Mouse (Mus musculus): Measurements from ENCODE around the gene Haus5. TPM values are rescaled to one million over a fixed set of nuclear protein-coding genes. Genes with fewer than 3 reads are reported as not detected.

Haus5 gene
- polyA plus RNA-seq, 1 experiment from 2014 or later: 4.8 TPM

DNA sequence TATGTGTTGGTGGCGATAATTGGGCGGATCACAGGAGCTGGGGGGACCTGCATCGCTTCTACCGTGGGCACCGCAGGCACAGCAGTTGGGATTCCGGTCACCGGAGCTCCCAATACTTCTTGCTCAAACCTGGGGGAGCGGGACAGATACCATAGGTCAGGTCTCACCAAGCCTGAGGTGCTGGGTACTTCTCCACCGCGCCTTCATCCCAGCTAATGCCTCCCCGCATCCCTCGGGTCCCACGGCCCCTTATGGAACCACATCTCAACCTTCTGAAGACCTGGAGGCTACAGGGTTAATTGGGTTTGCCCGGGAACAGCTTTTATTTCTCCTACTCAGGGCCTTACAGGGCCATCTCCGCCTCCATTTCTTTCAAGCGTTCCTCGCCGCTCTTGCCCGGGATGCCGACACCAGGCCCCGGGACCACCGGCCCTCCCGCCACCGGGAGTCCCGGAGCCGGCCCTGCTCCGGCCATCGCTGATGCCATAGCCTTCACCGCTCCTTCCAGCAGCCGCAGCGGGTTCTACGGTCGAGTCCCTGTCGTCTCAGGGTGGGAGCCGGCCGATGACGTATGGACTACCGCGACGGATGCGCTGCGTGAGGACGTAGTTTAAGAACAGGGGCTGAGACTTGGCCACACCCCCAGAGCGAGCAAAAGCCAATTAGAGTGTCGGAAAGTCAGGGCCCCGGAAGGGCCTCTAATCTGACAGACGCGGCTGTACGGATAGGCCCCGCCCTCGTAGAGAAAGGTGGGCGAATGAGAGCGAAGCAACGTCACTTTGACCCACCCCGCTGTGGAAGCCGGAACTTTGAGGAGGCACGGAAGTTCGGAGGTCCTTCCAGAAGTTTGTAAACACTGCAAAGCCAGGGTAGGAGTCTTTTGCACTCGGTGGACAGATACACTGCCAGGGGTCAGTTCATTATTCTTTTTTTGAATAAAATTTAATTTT, 14.9 kb downstream of the Haus5 start, which contains the start of gene Rbm42:
Rbm42 (minus strand) TSS at position 727 of the 950 bp plus-strand sequence.
- WGBS (ENCODE audit: missing documents): 2% methylated on average over 58 of the region's 59 CpGs
- Histone ChIP-seq H3K79me2 (ENCODE audit: inconsistent target) (peaks cover 19% of the 10 kb centered on the region), H3K4me3 (ENCODE audit: inconsistent target) (peak within 1 kb of the TSS; percentile 95), H3K27ac (peak within 1 kb of the TSS; percentile 27; the same call in 1 of the 2 replicates), H3K36me3 (ENCODE audit: inconsistent target) (peaks cover 35% of the 10 kb centered on the region)

DNA sequence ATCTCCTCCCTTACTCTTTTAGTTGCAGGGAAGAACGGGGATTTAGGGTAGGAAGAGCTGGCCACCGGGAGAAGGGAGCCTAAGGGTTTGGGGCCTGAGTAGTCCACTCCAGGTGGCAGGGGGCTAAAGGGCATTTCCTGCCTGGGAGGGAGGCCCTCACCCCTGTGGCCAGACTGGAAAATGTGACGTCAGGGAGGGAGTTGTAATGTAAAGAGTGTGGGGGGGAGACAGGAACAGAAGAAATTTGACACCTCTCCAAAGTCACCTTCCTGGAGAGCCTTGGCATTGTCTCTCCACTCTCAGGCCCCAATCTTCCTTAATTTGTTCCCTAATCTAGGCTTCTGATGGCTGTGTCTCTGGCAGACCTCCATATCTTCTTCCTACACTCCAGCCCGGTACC, 25.7 kb downstream of the Haus5 start:
- Histone ChIP-seq H3K4me3 (ENCODE audit: inconsistent target) (no peak overlapping the region), H3K36me3 (ENCODE audit: inconsistent target) (peaks cover 35% of the 10 kb centered on the region), H3K27ac (no peak overlapping the region), H3K79me2 (ENCODE audit: inconsistent target) (no peaks in the 10 kb centered on the region)
- 51% methylated on average over 4 of the region's 4 CpGs for WGBS (ENCODE audit: missing documents)

DNA sequence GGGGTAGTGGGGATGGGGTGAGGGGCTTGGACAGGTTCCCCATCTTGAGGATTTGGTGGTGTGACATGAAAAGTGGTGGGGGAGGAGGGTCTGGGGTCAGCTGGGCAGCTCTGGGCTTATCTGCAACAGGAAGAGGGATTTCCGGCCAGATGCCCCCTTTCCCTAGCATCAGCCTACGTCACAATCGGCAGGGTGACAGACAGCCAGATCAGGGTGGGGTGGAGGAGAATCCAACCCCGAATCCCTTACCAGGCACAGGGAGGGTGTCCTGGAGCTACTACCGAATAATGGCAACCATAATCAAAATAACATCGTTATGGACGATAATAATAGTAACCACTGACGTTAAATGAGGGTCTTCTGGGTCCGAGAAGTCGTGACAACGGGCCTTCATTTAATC, 28.4 kb downstream of the Haus5 start:
- WGBS (ENCODE audit: missing documents): 37% methylated on average over 11 of the region's 11 CpGs
- Histone ChIP-seq H3K4me3 (ENCODE audit: inconsistent target) (no peak overlapping the region), H3K27ac (no peak overlapping the region)

DNA sequence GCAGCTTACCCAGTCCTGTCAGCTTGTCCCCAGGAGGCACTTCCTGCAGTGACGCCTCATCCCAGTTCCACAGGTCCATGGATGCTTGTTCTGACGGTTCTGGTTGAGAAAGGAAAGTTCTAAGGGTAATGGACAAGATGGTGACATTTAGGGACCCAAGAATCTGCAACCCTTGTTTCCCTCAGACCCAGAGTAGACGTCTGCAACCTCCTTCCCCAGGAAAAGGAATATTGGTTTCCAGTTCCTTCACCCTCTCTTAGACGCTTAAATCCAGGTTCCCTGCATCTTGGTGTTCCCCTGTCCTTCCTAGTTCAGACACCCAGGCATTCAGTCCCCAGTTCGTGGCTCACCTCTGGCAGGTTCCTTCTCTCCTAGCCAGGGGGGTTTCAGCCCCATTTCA, 29.0 kb downstream of the Haus5 start, which contains the start of gene Etv2:
Etv2 (minus strand) TSS at position 101 of the 400 bp plus-strand sequence.
- H3K27ac ChIP-seq: no peak within 1 kb of the TSS
- WGBS (ENCODE audit: missing documents): 9% methylated on average over 5 of the region's 5 CpGs
- peaks cover 2% of the 10 kb centered on the region; the same call in 1 of the 2 replicates for H3K36me3 ChIP-seq (ENCODE audit: inconsistent target)
- no peak within 1 kb of the TSS for H3K4me3 ChIP-seq (ENCODE audit: inconsistent target)
- H3K79me2 ChIP-seq (ENCODE audit: inconsistent target): no peaks in the 10 kb centered on the region

More for the DNA sequence above, 28.4 kb downstream of the Haus5 start:
- Histone ChIP-seq H3K36me3 (ENCODE audit: inconsistent target) (peaks cover 8% of the 10 kb centered on the region), H3K79me2 (ENCODE audit: inconsistent target) (no peaks in the 10 kb centered on the region)

DNA sequence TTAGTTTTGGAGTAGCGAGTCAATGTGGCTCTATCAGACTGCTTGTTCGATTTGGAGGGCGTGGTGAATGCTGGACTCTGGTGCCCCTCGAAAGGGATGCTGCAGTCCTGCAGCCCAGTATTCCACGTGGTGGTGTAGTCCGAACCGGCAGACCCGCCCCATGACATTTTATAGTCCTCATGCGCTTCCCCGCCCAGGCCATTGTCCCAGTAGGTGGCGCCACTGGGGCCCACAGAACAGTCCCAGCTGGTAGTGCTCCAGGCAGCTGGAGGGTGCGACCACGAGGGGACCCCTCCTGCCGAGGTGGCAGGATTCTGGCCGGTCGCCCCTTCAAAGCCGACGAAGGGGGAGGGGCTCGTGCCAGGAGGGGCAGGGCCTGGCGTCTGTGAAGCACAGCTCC, 30.2 kb downstream of the Haus5 start:
- whole genome bisulfite sequencing (ENCODE audit: missing documents): 5% methylated on average over 20 of the region's 20 CpGs
- Histone ChIP-seq H3K79me2 (ENCODE audit: inconsistent target) (no peaks in the 10 kb centered on the region), H3K4me3 (ENCODE audit: inconsistent target) (no peak overlapping the region), H3K36me3 (ENCODE audit: inconsistent target) (no peaks in the 10 kb centered on the region), H3K27ac (no peak overlapping the region)

DNA sequence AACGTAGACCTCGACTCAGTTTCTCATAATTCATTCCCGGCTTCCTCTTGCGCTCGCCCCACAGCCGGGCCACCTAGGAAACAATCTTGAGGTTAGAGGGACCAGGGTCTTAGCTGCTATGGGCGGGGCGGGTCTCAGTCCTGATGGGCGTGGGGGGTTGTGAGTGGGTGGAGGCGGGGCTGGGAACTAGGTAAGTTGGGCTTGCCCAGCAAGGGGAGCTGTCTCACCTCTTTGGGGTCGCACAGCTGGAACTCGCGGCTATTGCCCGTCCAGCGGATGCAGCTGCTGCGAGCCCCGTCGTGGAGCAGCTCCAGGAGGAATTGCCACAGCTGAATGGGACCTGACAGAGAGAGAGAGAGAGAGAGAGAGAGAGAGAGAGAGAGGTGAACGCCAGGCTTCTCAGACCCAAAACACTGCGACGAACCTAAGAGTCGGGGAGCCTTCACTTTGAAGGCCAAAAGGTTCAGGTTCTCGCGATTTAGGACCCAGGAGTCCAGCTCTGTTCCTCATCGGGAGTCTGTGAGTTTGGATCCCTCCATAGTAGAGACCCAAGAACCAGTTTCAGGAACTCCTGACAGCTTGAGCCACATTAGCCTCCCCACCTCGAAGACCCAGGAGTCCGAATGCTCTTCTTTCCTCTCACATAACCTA, 30.9 kb downstream of the Haus5 start:
- Histone ChIP-seq H3K79me2 (ENCODE audit: inconsistent target) (no peaks in the 10 kb centered on the region), H3K4me3 (ENCODE audit: inconsistent target) (no peak overlapping the region)
- 6% methylated on average over 27 of the region's 27 CpGs for whole genome bisulfite sequencing (ENCODE audit: missing documents)

DNA sequence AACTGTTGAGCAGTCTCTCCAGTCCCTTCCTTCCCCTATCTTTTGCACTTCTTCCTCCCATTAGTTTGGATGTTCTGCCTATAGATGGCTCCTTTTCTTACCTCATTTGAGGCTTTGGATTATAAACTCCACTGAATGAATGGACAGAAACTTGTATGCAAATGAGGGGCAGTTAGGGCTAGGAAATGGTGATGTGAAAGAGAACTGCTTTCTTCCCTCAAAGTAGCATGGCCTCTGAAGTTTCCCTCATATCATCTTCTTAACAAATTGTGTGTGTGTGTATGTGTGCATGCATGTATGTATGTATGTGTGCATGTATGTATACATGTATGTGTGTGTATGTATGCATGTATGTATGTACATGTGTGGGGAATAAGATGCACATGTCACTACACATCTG, 35.8 kb downstream of the Haus5 start:
- H3K36me3 ChIP-seq (ENCODE audit: inconsistent target): no peaks in the 10 kb centered on the region
- H3K27ac ChIP-seq: no peak overlapping the region
- peaks cover 20% of the 10 kb centered on the region for H3K79me2 ChIP-seq (ENCODE audit: inconsistent target)
- no peak overlapping the region for H3K4me3 ChIP-seq (ENCODE audit: inconsistent target)

More for the DNA sequence above, 30.9 kb downstream of the Haus5 start:
- Histone ChIP-seq H3K27ac (no peak overlapping the region), H3K36me3 (ENCODE audit: inconsistent target) (no peaks in the 10 kb centered on the region)

DNA sequence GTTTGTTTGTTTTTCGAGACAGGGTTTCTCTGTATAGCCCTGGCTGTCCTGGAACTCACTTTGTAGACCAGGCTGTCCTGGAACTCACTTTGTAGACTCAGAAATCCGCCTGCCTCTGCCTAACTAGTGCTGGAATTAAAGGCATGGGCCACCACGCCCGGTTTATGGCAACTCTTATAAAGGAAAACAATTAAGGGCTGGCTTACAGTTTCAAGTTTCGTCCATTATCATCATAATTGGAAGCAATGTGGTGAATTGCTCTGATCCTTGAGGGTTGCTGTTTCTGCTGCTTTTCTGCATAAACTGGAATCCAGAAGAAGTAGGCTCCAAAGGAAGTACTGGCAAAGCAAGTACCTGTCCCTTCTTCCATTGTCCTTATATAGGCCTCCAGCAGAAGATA, 38.1 kb downstream of the Haus5 start:
- WGBS (ENCODE audit: missing documents): 95% methylated on average over 5 of the region's 5 CpGs

DNA sequence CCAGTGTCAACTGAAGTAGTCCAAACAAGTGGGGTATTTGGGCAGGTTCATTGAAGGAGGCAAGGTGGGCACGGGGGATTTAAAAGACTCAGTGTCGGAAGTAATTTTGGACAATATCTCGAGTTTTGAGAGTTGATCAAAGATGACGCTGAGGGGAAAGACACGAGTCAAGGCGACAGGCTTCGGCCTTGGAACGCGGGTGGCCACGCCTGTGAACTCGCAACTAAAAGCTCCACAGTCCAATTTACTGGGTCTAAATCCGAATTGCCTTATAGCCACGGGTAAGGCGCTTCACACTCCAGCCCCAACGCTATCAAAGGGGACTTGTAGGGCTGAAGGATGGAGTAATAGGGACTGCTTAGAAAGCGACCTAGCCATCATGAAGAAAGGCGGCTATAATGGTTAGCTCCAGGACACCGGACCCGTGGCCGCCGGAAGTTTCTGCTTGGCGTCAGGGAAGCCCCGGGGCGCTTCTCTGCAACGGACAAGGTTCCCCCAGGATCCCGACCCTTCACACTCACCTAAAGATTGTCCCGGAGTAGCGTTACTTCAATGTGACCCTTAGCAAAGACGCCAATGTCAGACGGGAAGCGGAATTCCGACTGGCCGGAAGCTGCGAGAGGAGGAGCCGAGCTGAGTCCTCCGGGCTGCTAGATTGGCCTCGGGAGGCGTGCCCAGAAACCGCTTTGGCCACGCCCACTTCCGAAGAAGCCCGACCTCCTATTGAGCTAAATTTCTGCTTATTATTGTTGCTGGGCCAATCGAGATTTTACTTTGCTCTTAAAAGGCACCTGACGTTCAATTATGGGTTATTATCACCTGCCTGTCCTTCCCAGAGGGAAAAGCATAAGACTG, 39.0 kb downstream of the Haus5 start, which contains the start of gene Cox6b1:
Cox6b1 (minus strand) TSS at position 622 of the 855 bp plus-strand sequence.
- Histone ChIP-seq H3K36me3 (ENCODE audit: inconsistent target) (peaks cover 27% of the 10 kb centered on the region; the same call in 1 of the 2 replicates), H3K27ac (peak within 1 kb of the TSS; percentile 69), H3K79me2 (ENCODE audit: inconsistent target) (peaks cover 52% of the 10 kb centered on the region), H3K4me3 (ENCODE audit: inconsistent target) (peak within 1 kb of the TSS; percentile 99)
- 3% methylated on average over 44 of the region's 44 CpGs for WGBS (ENCODE audit: missing documents)

More for the DNA sequence above, 38.1 kb downstream of the Haus5 start:
- Histone ChIP-seq H3K36me3 (ENCODE audit: inconsistent target) (peaks cover 23% of the 10 kb centered on the region; the same call in 1 of the 2 replicates), H3K4me3 (ENCODE audit: inconsistent target) (no peak overlapping the region), H3K79me2 (ENCODE audit: inconsistent target) (peaks cover 43% of the 10 kb centered on the region), H3K27ac (no peak overlapping the region)

DNA sequence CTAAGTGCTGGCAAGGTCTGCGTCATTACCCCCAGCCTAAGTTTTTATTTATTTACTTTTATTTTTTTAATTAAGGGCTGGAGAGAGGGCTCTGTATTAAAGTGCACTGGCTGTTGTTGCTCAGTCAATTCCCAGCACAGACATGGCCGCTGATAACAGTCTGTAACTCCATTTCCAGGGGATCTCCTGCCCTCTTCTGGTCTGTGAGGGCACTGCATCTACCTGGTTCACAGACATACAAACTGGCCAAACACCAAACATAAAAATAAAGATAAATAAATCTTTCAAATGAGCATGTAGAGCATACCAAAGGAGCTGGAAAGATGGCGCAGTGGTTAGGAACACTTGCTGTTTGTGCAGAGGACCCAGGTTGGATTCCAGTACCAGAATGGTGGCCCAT, 45.6 kb downstream of the Haus5 start:
- Histone ChIP-seq H3K4me3 (ENCODE audit: inconsistent target) (no peak overlapping the region), H3K36me3 (ENCODE audit: inconsistent target) (peaks cover 65% of the 10 kb centered on the region), H3K79me2 (ENCODE audit: inconsistent target) (peaks cover 47% of the 10 kb centered on the region), H3K27ac (no peak overlapping the region)
- WGBS (ENCODE audit: missing documents): 88% methylated on average over 3 of the region's 3 CpGs

DNA sequence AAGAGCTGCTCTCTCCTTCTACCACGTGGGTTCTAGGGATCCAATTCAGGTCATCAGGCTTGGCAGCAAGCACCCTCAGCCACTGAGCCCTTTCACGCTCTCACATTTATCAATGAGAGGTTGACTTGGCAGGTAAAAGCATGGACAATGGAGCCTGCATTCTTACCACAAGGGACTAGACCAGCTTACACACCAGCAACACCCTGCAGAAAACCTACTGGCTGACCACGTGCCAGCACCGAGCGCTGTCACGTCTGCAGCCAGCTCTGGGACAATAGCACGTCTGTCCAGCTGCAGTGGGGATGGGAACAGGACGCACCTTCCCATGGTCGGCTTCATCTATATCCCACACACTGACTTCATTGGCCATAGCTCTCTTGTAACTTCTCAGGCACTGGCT, 46.1 kb downstream of the Haus5 start:
- WGBS (ENCODE audit: missing documents): 96% methylated on average over 9 of the region's 9 CpGs
- no peak overlapping the region for H3K4me3 ChIP-seq (ENCODE audit: inconsistent target)
- peaks cover 62% of the 10 kb centered on the region for H3K36me3 ChIP-seq (ENCODE audit: inconsistent target)

DNA sequence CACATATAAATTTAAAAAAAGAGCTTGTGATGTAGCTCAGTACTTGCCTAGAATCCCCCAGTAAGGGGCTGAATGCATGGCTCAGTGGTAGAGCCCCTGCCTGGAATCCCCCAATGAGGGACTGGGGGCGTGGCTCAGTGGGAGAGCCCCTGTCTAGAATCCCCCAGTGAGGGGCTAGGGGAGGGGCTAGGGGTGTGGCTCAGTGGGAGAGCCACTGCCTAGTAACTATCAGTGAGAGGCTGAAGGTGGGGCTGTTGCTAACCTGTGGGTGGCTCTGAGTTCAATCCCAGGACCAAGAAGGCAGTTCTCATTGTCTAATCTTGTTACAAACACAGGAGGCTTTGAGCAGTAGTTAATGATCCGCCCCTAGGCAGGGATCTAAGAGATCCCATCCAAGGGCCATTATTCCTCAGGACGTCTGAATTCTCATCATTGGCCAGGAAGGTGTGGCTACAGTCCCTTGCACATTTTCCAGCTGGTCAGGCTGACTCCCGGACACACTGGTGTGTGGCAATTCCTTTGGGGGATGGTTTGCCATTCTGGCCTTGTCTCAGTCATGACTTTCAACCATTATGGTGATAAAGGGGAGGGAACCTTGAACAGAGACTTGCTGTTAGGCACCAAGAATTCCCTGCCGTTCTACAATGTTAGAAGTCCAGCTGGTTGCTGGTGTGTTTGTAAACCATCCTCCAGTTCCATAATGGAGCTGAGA, 49.6 kb downstream of the Haus5 start:
- H3K79me2 ChIP-seq (ENCODE audit: inconsistent target): peaks cover 7% of the 10 kb centered on the region; the same call in 1 of the 2 replicates
- peaks cover 39% of the 10 kb centered on the region for H3K36me3 ChIP-seq (ENCODE audit: inconsistent target)
- 78% methylated on average over 5 of the region's 5 CpGs for WGBS (ENCODE audit: missing documents)
- H3K27ac ChIP-seq: no peak overlapping the region
- no peak overlapping the region for H3K4me3 ChIP-seq (ENCODE audit: inconsistent target)

More for the DNA sequence above, 46.1 kb downstream of the Haus5 start:
- Histone ChIP-seq H3K27ac (no peak overlapping the region), H3K79me2 (ENCODE audit: inconsistent target) (peaks cover 42% of the 10 kb centered on the region)

DNA sequence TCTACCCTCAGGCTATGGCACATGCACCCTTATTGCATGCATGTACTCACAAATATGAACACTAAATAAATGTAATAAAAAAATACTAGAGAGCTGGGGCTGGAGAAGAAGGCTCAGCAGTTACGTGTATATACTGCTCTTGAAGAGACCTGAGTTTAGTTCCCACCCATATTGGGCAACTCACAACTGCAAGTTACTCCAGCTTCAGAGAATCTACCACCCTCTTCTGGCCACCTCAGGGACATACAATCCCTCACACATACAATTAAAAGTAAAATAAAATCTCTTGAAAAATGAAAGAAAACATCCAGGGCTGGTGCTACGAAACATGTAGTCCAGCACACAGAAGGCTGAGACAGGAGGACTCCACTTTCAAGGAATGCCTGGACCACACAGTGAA, 50.3 kb downstream of the Haus5 start:
- WGBS (ENCODE audit: missing documents): 47% methylated on average over 2 of the region's 2 CpGs
- H3K79me2 ChIP-seq (ENCODE audit: inconsistent target): peaks cover 2% of the 10 kb centered on the region; the same call in 1 of the 2 replicates

More for the DNA sequence above, 50.3 kb downstream of the Haus5 start:
- Histone ChIP-seq H3K4me3 (ENCODE audit: inconsistent target) (no peak overlapping the region), H3K36me3 (ENCODE audit: inconsistent target) (peaks cover 36% of the 10 kb centered on the region), H3K27ac (no peak overlapping the region)

Data from macrophage (primary cell).